Mouse (Mus musculus): ENCODE data around the gene Dock2.

- TF ChIP-seq TBP (IDR thresholded peaks at IDR 0.05; ENCODE audit: low read depth, low read length) (no peak), CTCF (IDR thresholded peaks at IDR 0.05 in 2 of 3, conservative IDR thresholded peaks at IDR 0.05 in 1 of 3; ENCODE audit: control insufficient read depth in 1 of 3, insufficient read depth in 1 of 3, low read depth in 2 of 3, low read length in 3 of 3, poor library complexity in 1 of 3, severe bottlenecking in 1 of 3) (no peak), RCOR1 (IDR thresholded peaks at IDR 0.05; ENCODE audit: low read depth, low read length) (no peak), POLR2A (IDR thresholded peaks at IDR 0.05; ENCODE audit: control insufficient read depth in 1 of 2, insufficient read depth in 1 of 2, low read depth in 1 of 2, low read length in 2 of 2, poor library complexity in 1 of 2) (no peak), MYC (IDR thresholded peaks at IDR 0.05; ENCODE audit: low read depth, low read length) (no peak), MAZ (IDR thresholded peaks at IDR 0.05; ENCODE audit: low read depth, low read length) (no peak), SMC3 (IDR thresholded peaks at IDR 0.05; ENCODE audit: low read depth, low read length) (no peak), ZC3H11A (IDR thresholded peaks at IDR 0.05; ENCODE audit: low read depth, low read length) (no peak), ELF1 (IDR thresholded peaks at IDR 0.05; ENCODE audit: low read depth, low read length) (no peak), MAFK (IDR thresholded peaks at IDR 0.05; ENCODE audit: borderline replicate concordance, low read depth, low read length) (no peak)
Measured at GRCm38 (mm10) chr11:34401343-34401742, 382.3 kb downstream of the Dock2 start.

Measured in MEL (cell line).